Mouse (Mus musculus) limb, embryonic 15.5 days (tissue): Measurements from ENCODE around the gene Sorbs1. TPM values are rescaled to one million over a fixed set of nuclear protein-coding genes. Genes with fewer than 3 reads are reported as not detected.

Experiments
- ATAC-seq: fragments of 200-750 bp; cut with Nextera tagmentation; 2 replicates; pipeline ENCODE4 v1.8.0; 2017; ENCODE audit warnings: low read depth, moderate TSS enrichment; ENCODE audit not compliant: insufficient number of reproducible peaks, low FRiP score, low TSS enrichment
- H3K27ac ChIP-seq: fragments of 300-500 bp; sonication (generic); 2 replicates; pipeline ENCODE4 v1.5.1; 2015; ENCODE audit warnings: moderate library complexity, mild to moderate bottlenecking, inconsistent platforms
- H3K27me3 ChIP-seq: fragments of 300-500 bp; sonication (generic); 2 replicates; pipeline ENCODE4 v1.6.1; 2015; ENCODE audit warnings: inconsistent platforms
- H3K36me3 ChIP-seq: fragments of 300-500 bp; sonication (generic); 2 replicates; pipeline ENCODE4 v1.6.1; 2015; ENCODE audit warnings: inconsistent platforms
- H3K4me1 ChIP-seq: fragments of 300-500 bp; sonication (generic); 2 replicates; pipeline ENCODE4 v1.6.1; 2015; ENCODE audit warnings: inconsistent platforms
- H3K4me2 ChIP-seq: fragments of 300-500 bp; sonication (generic); 2 replicates; pipeline ENCODE4 v1.6.1; 2015; ENCODE audit warnings: mild to moderate bottlenecking, inconsistent platforms
- H3K4me3 ChIP-seq: fragments of 300-500 bp; sonication (generic); 2 replicates; pipeline ENCODE4 v1.5.1; 2015; ENCODE audit warnings: mild to moderate bottlenecking, inconsistent platforms
- H3K9ac ChIP-seq: fragments of 300-500 bp; sonication (generic); 2 replicates; pipeline ENCODE4 v1.6.1; 2015; ENCODE audit warnings: inconsistent platforms
- H3K9me3 ChIP-seq: fragments of 300-500 bp; sonication (generic); 2 replicates; pipeline ENCODE4 v1.6.1; 2016; ENCODE audit warnings: inconsistent platforms
- WGBS: fragments of 180-500 bp; shearing (Covaris S2); methylation state at CpG from one replicate; pipeline ENCODE4 v1.1.7; 2015; 5-methylcytosine and 5-hydroxymethylcytosine counted together
- polyA plus RNA-seq: library from polyadenylated mRNA; unstranded; fragments of >200 nt; fragmentation: Nextera tagmentation; extraction: Ambion mirVana; gene quantifications from 2 replicates; pipeline ENCODE4 v1.2.1, GENCODE M21; 2015

Sorbs1 gene
- polyA plus RNA-seq, 1 experiment from 2014 or later = 45.6 TPM

GRCm38 (mm10) chr19:40319199-40319598 lies 194.4 kb downstream of the Sorbs1 start:
- 70% methylated on average over 3 of the region's 3 CpGs for WGBS
- no peak overlapping the region for H3K9ac ChIP-seq

GRCm38 (mm10) chr19:40318511-40318910 lies 195.1 kb downstream of the Sorbs1 start:
- no peak overlapping the region for H3K4me2 ChIP-seq
- no peak overlapping the region for H3K4me3 ChIP-seq
- WGBS = 48% methylated on average over 6 of the region's 6 CpGs
- H3K27me3 ChIP-seq = no peaks in the 10 kb centered on the region
- no peaks in the 10 kb centered on the region for H3K9me3 ChIP-seq
- no peak overlapping the region for H3K27ac ChIP-seq
- H3K4me1 ChIP-seq = no peaks in the 10 kb centered on the region; the same call in 1 of the 2 replicates
- H3K36me3 ChIP-seq = peaks cover 20% of the 10 kb centered on the region; the same call in 1 of the 2 replicates
- no peak overlapping the region for H3K9ac ChIP-seq
- ATAC-seq = no peak

More at GRCm38 (mm10) chr19:40319199-40319598, 194.4 kb downstream of the Sorbs1 start:
- Histone ChIP-seq H3K4me3 (no peak overlapping the region), H3K27ac (no peak overlapping the region), H3K27me3 (no peaks in the 10 kb centered on the region), H3K9me3 (no peaks in the 10 kb centered on the region), H3K36me3 (peaks cover 14% of the 10 kb centered on the region; the same call in 1 of the 2 replicates), H3K4me1 (no peaks in the 10 kb centered on the region; the same call in 1 of the 2 replicates), H3K4me2 (no peak overlapping the region)
- ATAC-seq = no peak

GRCm38 (mm10) chr19:40317001-40317400 lies 196.6 kb downstream of the Sorbs1 start:
- WGBS = 76% methylated on average over 4 of the region's 4 CpGs
- no peak overlapping the region for H3K4me2 ChIP-seq
- H3K4me3 ChIP-seq = no peak overlapping the region
- H3K9ac ChIP-seq = no peak overlapping the region
- H3K9me3 ChIP-seq = no peaks in the 10 kb centered on the region
- H3K27me3 ChIP-seq = no peaks in the 10 kb centered on the region
- no peaks in the 10 kb centered on the region for H3K4me1 ChIP-seq
- ATAC-seq = no peak
- H3K27ac ChIP-seq = no peak overlapping the region
- H3K36me3 ChIP-seq = peaks cover 21% of the 10 kb centered on the region; the same call in 1 of the 2 replicates

- H3K4me1 ChIP-seq = no peaks in the 10 kb centered on the region
- no peaks in the 10 kb centered on the region for H3K27me3 ChIP-seq
- no peak overlapping the region for H3K4me3 ChIP-seq
- H3K36me3 ChIP-seq = peaks cover 20% of the 10 kb centered on the region; the same call in 1 of the 2 replicates
- no peak overlapping the region for H3K9ac ChIP-seq
- H3K9me3 ChIP-seq = no peaks in the 10 kb centered on the region
- H3K27ac ChIP-seq = no peak overlapping the region
- WGBS = 88% methylated on average over 11 of the region's 11 CpGs
- no peak for ATAC-seq
- H3K4me2 ChIP-seq = no peak overlapping the region
Measured at GRCm38 (mm10) chr19:40314252-40314651, 199.3 kb downstream of the Sorbs1 start.

- H3K4me2 ChIP-seq = no peak overlapping the region
- peaks cover 24% of the 10 kb centered on the region; the same call in 1 of the 2 replicates for H3K36me3 ChIP-seq
- H3K9ac ChIP-seq = no peak overlapping the region
- H3K27me3 ChIP-seq = no peaks in the 10 kb centered on the region
- H3K9me3 ChIP-seq = no peaks in the 10 kb centered on the region
- ATAC-seq = no peak
- no peaks in the 10 kb centered on the region for H3K4me1 ChIP-seq
- 97% methylated on average over 8 of the region's 8 CpGs for WGBS
- no peak overlapping the region for H3K4me3 ChIP-seq
- no peak overlapping the region for H3K27ac ChIP-seq
Measured at GRCm38 (mm10) chr19:40311631-40312030, 201.9 kb downstream of the Sorbs1 start.

- 0 out of 2 replicates have a peak, but pooled peaks have one; percentile 16 for ATAC-seq
- H3K36me3 ChIP-seq = peaks cover 24% of the 10 kb centered on the region; the same call in 1 of the 2 replicates
- no peak overlapping the region for H3K27ac ChIP-seq
- no peak overlapping the region for H3K9ac ChIP-seq
- H3K27me3 ChIP-seq = no peaks in the 10 kb centered on the region
- no peak overlapping the region for H3K4me3 ChIP-seq
- WGBS = 82% methylated on average over 15 of the region's 15 CpGs
- no peaks in the 10 kb centered on the region for H3K4me1 ChIP-seq
- H3K9me3 ChIP-seq = no peaks in the 10 kb centered on the region
- H3K4me2 ChIP-seq = no peak overlapping the region
Measured at GRCm38 (mm10) chr19:40310410-40311130, 203.0 kb downstream of the Sorbs1 start.

GRCm38 (mm10) chr19:40309911-40310310 lies 203.7 kb downstream of the Sorbs1 start:
- 88% methylated on average over 12 of the region's 12 CpGs for WGBS
- peaks cover 24% of the 10 kb centered on the region; the same call in 1 of the 2 replicates for H3K36me3 ChIP-seq
- H3K4me3 ChIP-seq = no peak overlapping the region
- no peak overlapping the region for H3K4me2 ChIP-seq
- H3K9me3 ChIP-seq = no peaks in the 10 kb centered on the region
- no peaks in the 10 kb centered on the region for H3K4me1 ChIP-seq
- H3K27me3 ChIP-seq = no peaks in the 10 kb centered on the region
- ATAC-seq = no peak
- H3K27ac ChIP-seq = no peak overlapping the region
- no peak overlapping the region for H3K9ac ChIP-seq

- no peak overlapping the region for H3K9ac ChIP-seq
- 81% methylated on average over 7 of the region's 7 CpGs for WGBS
- no peaks in the 10 kb centered on the region for H3K9me3 ChIP-seq
- no peak for ATAC-seq
- H3K4me1 ChIP-seq = peaks cover 6% of the 10 kb centered on the region; the same call in 1 of the 2 replicates
- no peak overlapping the region for H3K4me2 ChIP-seq
- H3K4me3 ChIP-seq = no peak overlapping the region
- peaks cover 13% of the 10 kb centered on the region; the same call in 1 of the 2 replicates for H3K36me3 ChIP-seq
- H3K27ac ChIP-seq = no peak overlapping the region
- no peaks in the 10 kb centered on the region for H3K27me3 ChIP-seq
Measured at GRCm38 (mm10) chr19:40307550-40307949, 206.0 kb downstream of the Sorbs1 start.

GRCm38 (mm10) chr19:40306631-40307030 lies 206.9 kb downstream of the Sorbs1 start:
- ATAC-seq = no peak
- Histone ChIP-seq H3K36me3 (peaks cover 13% of the 10 kb centered on the region; the same call in 1 of the 2 replicates), H3K9ac (no peak overlapping the region), H3K4me1 (peaks cover 6% of the 10 kb centered on the region; the same call in 1 of the 2 replicates), H3K4me2 (no peak overlapping the region), H3K27me3 (no peaks in the 10 kb centered on the region), H3K9me3 (no peaks in the 10 kb centered on the region), H3K4me3 (no peak overlapping the region), H3K27ac (no peak overlapping the region)
- WGBS = 72% methylated on average over 2 of the region's 2 CpGs

- Histone ChIP-seq H3K36me3 (peaks cover 11% of the 10 kb centered on the region; the same call in 1 of the 2 replicates), H3K4me2 (no peak overlapping the region), H3K27ac (no peak overlapping the region), H3K27me3 (no peaks in the 10 kb centered on the region), H3K9me3 (no peaks in the 10 kb centered on the region), H3K4me3 (no peak overlapping the region), H3K4me1 (peaks cover 6% of the 10 kb centered on the region; the same call in 1 of the 2 replicates), H3K9ac (no peak overlapping the region)
- 75% methylated on average over 7 of the region's 7 CpGs for WGBS
- ATAC-seq = no peak
Measured at GRCm38 (mm10) chr19:40305456-40305855, 208.1 kb downstream of the Sorbs1 start.

GRCm38 (mm10) chr19:40302916-40303315 lies 210.7 kb downstream of the Sorbs1 start:
- 61% methylated on average over 9 of the region's 9 CpGs for WGBS
- Histone ChIP-seq H3K4me3 (no peak overlapping the region), H3K4me1 (peaks cover 6% of the 10 kb centered on the region; the same call in 1 of the 2 replicates), H3K36me3 (no peaks in the 10 kb centered on the region; the same call in 1 of the 2 replicates), H3K27ac (no peak overlapping the region), H3K4me2 (no peak overlapping the region), H3K9me3 (no peaks in the 10 kb centered on the region), H3K9ac (no peak overlapping the region), H3K27me3 (no peaks in the 10 kb centered on the region)
- ATAC-seq = 0 out of 2 replicates have a peak, but pooled peaks have one; percentile 31

GRCm38 (mm10) chr19:40302477-40302876 lies 211.1 kb downstream of the Sorbs1 start:
- ATAC-seq = no peak
- H3K4me1 ChIP-seq = peaks cover 6% of the 10 kb centered on the region; the same call in 1 of the 2 replicates
- 72% methylated on average over 5 of the region's 5 CpGs for WGBS

More at GRCm38 (mm10) chr19:40302477-40302876, 211.1 kb downstream of the Sorbs1 start:
- no peak overlapping the region for H3K4me2 ChIP-seq
- H3K36me3 ChIP-seq = no peaks in the 10 kb centered on the region; the same call in 1 of the 2 replicates
- H3K4me3 ChIP-seq = no peak overlapping the region
- H3K9ac ChIP-seq = no peak overlapping the region
- no peaks in the 10 kb centered on the region for H3K27me3 ChIP-seq
- no peaks in the 10 kb centered on the region for H3K9me3 ChIP-seq
- H3K27ac ChIP-seq = no peak overlapping the region
